17 mouse cellular contexts compared by ENCODE assay signal in genomic region chr2:178686167-178686601, GRCm38 (mm10).
DNase-seq lines count a peak whose midpoint lies in the region; ATAC-seq and TF ChIP-seq lines count a peak whose summit lies in the region.
"Had no signal": no experiment of that assay in that cellular context is flagged by ENCODE, and none has a peak within 500 bp of the region (broad histone marks: within the 10 kb centered on the region; RNA-seq: fewer than 3 reads in every experiment).

No protein-coding gene starts in this region.

- H3K9me3 ChIP-seq in midbrain, embryonic 12.5 days, result no peaks in the 10 kb centered on the region
- H3K9me3 ChIP-seq in midbrain, embryonic 15.5 days, result no peaks in the 10 kb centered on the region
- H3K9me3 ChIP-seq in forebrain, embryonic 12.5 days, result no peaks in the 10 kb centered on the region
- H3K9me3 ChIP-seq in limb, embryonic 14.5 days (ENCODE audit: control insufficient read depth, low read length), result no peaks in the 10 kb centered on the region
- no peaks in the 10 kb centered on the region for H3K9me3 ChIP-seq in liver, embryonic 11.5 days (ENCODE audit: control insufficient read depth, low read length)
- H3K9me3 ChIP-seq: heart, embryonic 12.5 days; intestine, embryonic 15.5 days; liver, embryonic 13.5 days; lung, embryonic 15.5 days; stomach, embryonic 15.5 days had no signal

- H3K4me1 ChIP-seq in midbrain, embryonic 12.5 days, result peaks cover 14% of the 10 kb centered on the region; the same call in 1 of the 2 replicates
- H3K4me1 ChIP-seq in midbrain, embryonic 15.5 days, result peaks cover 10% of the 10 kb centered on the region; the same call in 1 of the 2 replicates
- H3K4me1 ChIP-seq in forebrain, embryonic 12.5 days, result peaks cover 14% of the 10 kb centered on the region
- peaks cover 8% of the 10 kb centered on the region for H3K4me1 ChIP-seq in limb, embryonic 14.5 days (ENCODE audit: control insufficient read depth, insufficient read depth, low read length)
- peaks cover 3% of the 10 kb centered on the region for H3K4me1 ChIP-seq in liver, embryonic 11.5 days (replicated peaks; ENCODE audit: control insufficient read depth, insufficient read depth, low read length)
- H3K4me1 ChIP-seq: lung, embryonic 15.5 days had no signal

- H3K27ac ChIP-seq in midbrain, embryonic 12.5 days (replicated peaks), result no peak overlapping the region
- no peak overlapping the region for H3K27ac ChIP-seq in midbrain, embryonic 15.5 days
- H3K27ac ChIP-seq in forebrain, embryonic 12.5 days, result no peak overlapping the region
- H3K27ac ChIP-seq in limb, embryonic 14.5 days (replicated peaks; ENCODE audit: low read depth, low read length), result no peak overlapping the region
- no peak overlapping the region for H3K27ac ChIP-seq in liver, embryonic 11.5 days (ENCODE audit: low read depth, low read length)
- H3K27ac ChIP-seq: intestine, embryonic 15.5 days; liver, embryonic 13.5 days; lung, embryonic 15.5 days; stomach, embryonic 15.5 days had no signal

- no peak overlapping the region for H3K4me3 ChIP-seq in midbrain, embryonic 12.5 days
- no peak overlapping the region for H3K4me3 ChIP-seq in midbrain, embryonic 15.5 days
- H3K4me3 ChIP-seq in forebrain, embryonic 12.5 days (replicated peaks), result no peak overlapping the region
- no peak overlapping the region for H3K4me3 ChIP-seq in limb, embryonic 14.5 days (replicated peaks; ENCODE audit: low read length)
- H3K4me3 ChIP-seq in liver, embryonic 11.5 days (ENCODE audit: low read depth, low read length), result no peak overlapping the region
- H3K4me3 ChIP-seq: erythroblast, embryonic 14.5 days; heart, embryonic 12.5 days; intestine, embryonic 15.5 days; liver, embryonic 13.5 days; lung, embryonic 15.5 days; stomach, embryonic 15.5 days had no signal

- peak; percentile 34 for DNase-seq in embryo, embryonic 10 days (ENCODE audit: low spot score)
- no peak for DNase-seq in embryo, embryonic 9.5 days (ENCODE audit: extremely low spot score)
- no peak for DNase-seq in limb, embryonic 14.5 days (ENCODE audit: low spot score)
- DNase-seq in liver, embryonic 11.5 days (ENCODE audit: low spot score), result no peak
- no peak for DNase-seq in testis, postnatal 14 days (ENCODE audit: low spot score)
- DNase-seq: adrenal gland, adult 2 months; cerebellum, adult 11-12 months; liver, embryonic 13.5 days; spleen, adult 18-20 months had no signal

- WGBS in midbrain, embryonic 12.5 days, result 50% methylated on average over 7 of the region's 7 CpGs
- WGBS in midbrain, embryonic 15.5 days, result 37% methylated on average over 7 of the region's 7 CpGs
- 38% methylated on average over 7 of the region's 7 CpGs for WGBS in forebrain, embryonic 12.5 days
- 19% methylated on average over 7 of the region's 7 CpGs for WGBS in limb, embryonic 14.5 days
- 83% methylated on average over 7 of the region's 7 CpGs for WGBS in liver, embryonic 11.5 days

- no peak for TF ChIP-seq POLR2A in limb, embryonic 14.5 days (IDR thresholded peaks at IDR 0.05; ENCODE audit: borderline replicate concordance, extremely low read depth, insufficient read depth, insufficient read length)

- peak; percentile 66; the same call in 1 of the 2 replicates for ATAC-seq in midbrain, embryonic 12.5 days (ENCODE audit: low FRiP score, low read depth)
- ATAC-seq in midbrain, embryonic 15.5 days (replicated peaks), result no peak
- ATAC-seq in forebrain, embryonic 12.5 days (ENCODE audit: low FRiP score), result peak; percentile 80; the same call in 1 of the 2 replicates
- ATAC-seq in limb, embryonic 14.5 days (ENCODE audit: low FRiP score, low read depth), result peak; percentile 70
- no peak for ATAC-seq in liver, embryonic 11.5 days (replicated peaks; ENCODE audit: low FRiP score)

- no peak overlapping the region for H3K4me2 ChIP-seq in midbrain, embryonic 12.5 days (replicated peaks)
- no peak overlapping the region for H3K4me2 ChIP-seq in midbrain, embryonic 15.5 days
- no peak overlapping the region for H3K4me2 ChIP-seq in forebrain, embryonic 12.5 days
- H3K4me2 ChIP-seq in limb, embryonic 14.5 days (replicated peaks; ENCODE audit: low read depth, low read length, severe bottlenecking), result no peak overlapping the region
- H3K4me2 ChIP-seq in liver, embryonic 11.5 days, result no peak overlapping the region
- H3K4me2 ChIP-seq: heart, embryonic 12.5 days; intestine, embryonic 15.5 days; liver, embryonic 13.5 days; lung, embryonic 15.5 days; stomach, embryonic 15.5 days had no signal

- H3K9ac ChIP-seq in midbrain, embryonic 12.5 days (replicated peaks), result no peak overlapping the region
- no peak overlapping the region for H3K9ac ChIP-seq in midbrain, embryonic 15.5 days
- no peak overlapping the region for H3K9ac ChIP-seq in forebrain, embryonic 12.5 days
- H3K9ac ChIP-seq in limb, embryonic 14.5 days (ENCODE audit: low read depth, low read length, severe bottlenecking), result no peak overlapping the region
- no peak overlapping the region for H3K9ac ChIP-seq in liver, embryonic 11.5 days (ENCODE audit: low read depth, low read length)
- H3K9ac ChIP-seq: heart, embryonic 12.5 days; intestine, embryonic 15.5 days; liver, embryonic 13.5 days; lung, embryonic 15.5 days; stomach, embryonic 15.5 days had no signal

- no peaks in the 10 kb centered on the region for H3K36me3 ChIP-seq in midbrain, embryonic 12.5 days
- no peaks in the 10 kb centered on the region for H3K36me3 ChIP-seq in midbrain, embryonic 15.5 days (replicated peaks)
- no peaks in the 10 kb centered on the region for H3K36me3 ChIP-seq in forebrain, embryonic 12.5 days (replicated peaks)
- no peaks in the 10 kb centered on the region for H3K36me3 ChIP-seq in limb, embryonic 14.5 days (ENCODE audit: control insufficient read depth, insufficient read depth, low read length)
- no peaks in the 10 kb centered on the region for H3K36me3 ChIP-seq in liver, embryonic 11.5 days (ENCODE audit: control insufficient read depth, insufficient read depth, low read length)
- H3K36me3 ChIP-seq: heart, embryonic 12.5 days; intestine, embryonic 15.5 days; liver, embryonic 13.5 days; lung, embryonic 15.5 days; stomach, embryonic 15.5 days had no signal

- H3K27me3 ChIP-seq in midbrain, embryonic 12.5 days, result no peaks in the 10 kb centered on the region
- no peaks in the 10 kb centered on the region for H3K27me3 ChIP-seq in midbrain, embryonic 15.5 days (replicated peaks)
- H3K27me3 ChIP-seq in forebrain, embryonic 12.5 days, result 0 out of 2 replicates have a peak, but pooled peaks cover 8% of the 10 kb centered on the region
- H3K27me3 ChIP-seq in limb, embryonic 14.5 days (ENCODE audit: control insufficient read depth, insufficient read depth, low read length), result no peaks in the 10 kb centered on the region
- no peaks in the 10 kb centered on the region for H3K27me3 ChIP-seq in liver, embryonic 11.5 days (replicated peaks; ENCODE audit: control insufficient read depth, insufficient read depth, low read length)
- H3K27me3 ChIP-seq: heart, embryonic 12.5 days; intestine, embryonic 15.5 days; liver, embryonic 13.5 days; lung, embryonic 15.5 days; stomach, embryonic 15.5 days had no signal

Comparison
In these comparisons a context has a peak if more than half of its experiments do, and no peak if none do; other contexts are left out.
1. ATAC-seq: peak in midbrain, embryonic 12.5 days (single experiment), forebrain, embryonic 12.5 days (single experiment) and limb, embryonic 14.5 days (single experiment); none in midbrain, embryonic 15.5 days (single experiment) and liver, embryonic 11.5 days (single experiment).